Mouse (Mus musculus) embryonic facial prominence, embryonic 15.5 days (tissue): ENCODE results near the gene Lime1. TPM values are rescaled to one million over a fixed set of nuclear protein-coding genes. Genes with fewer than 3 reads are reported as not detected.

Experiments used
- ATAC-seq: fragments of 200-750 bp; cut with Nextera tagmentation; 2 replicates; pipeline ENCODE4 v1.8.0; 2017; ENCODE audit warnings: low read depth, moderate TSS enrichment; ENCODE audit not compliant: insufficient number of reproducible peaks, low FRiP score, low TSS enrichment
- H3K27ac ChIP-seq: fragments of 300-500 bp; sonication (generic); replicated peaks from 2 replicates; pipeline ENCODE4 v1.5.1; 2015; ENCODE audit warnings: mild to moderate bottlenecking, inconsistent platforms
- H3K27me3 ChIP-seq: fragments of 300-500 bp; sonication (generic); 2 replicates; pipeline ENCODE4 v1.6.1; 2015; ENCODE audit warnings: inconsistent platforms
- H3K36me3 ChIP-seq: fragments of 300-500 bp; sonication (generic); 2 replicates; pipeline ENCODE4 v1.6.1; 2015; ENCODE audit warnings: mild to moderate bottlenecking, inconsistent platforms
- H3K4me1 ChIP-seq: fragments of 300-500 bp; sonication (generic); 2 replicates; pipeline ENCODE4 v1.6.1; 2015; ENCODE audit warnings: inconsistent platforms
- H3K4me2 ChIP-seq: fragments of 300-500 bp; sonication (generic); replicated peaks from 2 replicates; pipeline ENCODE4 v1.6.1; 2015; ENCODE audit warnings: mild to moderate bottlenecking, inconsistent platforms
- H3K4me3 ChIP-seq: fragments of 300-500 bp; sonication (generic); replicated peaks from 2 replicates; pipeline ENCODE4 v1.5.1; 2015; ENCODE audit warnings: mild to moderate bottlenecking, inconsistent platforms
- H3K9ac ChIP-seq: fragments of 300-500 bp; sonication (generic); 2 replicates; pipeline ENCODE4 v1.6.1; 2015; ENCODE audit warnings: inconsistent platforms
- H3K9me3 ChIP-seq: fragments of 300-500 bp; sonication (generic); replicated peaks from 2 replicates; pipeline ENCODE4 v1.6.1; 2016; ENCODE audit warnings: inconsistent platforms
- WGBS: fragments of 180-500 bp; shearing (Covaris S2); methylation state at CpG from one replicate; pipeline ENCODE4 v1.1.7; 2015; 5-methylcytosine and 5-hydroxymethylcytosine counted together
- polyA plus RNA-seq: library from polyadenylated mRNA; unstranded; fragments of >200 nt; fragmentation: Nextera tagmentation; extraction: Ambion mirVana; gene quantifications from 2 replicates; pipeline ENCODE4 v1.2.1, GENCODE M21; 2015

The Lime1 gene
- 23.6 and 24.7 TPM in 2 replicates for polyA plus RNA-seq

GRCm38 (mm10) chr2:181379778-181380177 lies at the start of gene Lime1:
Lime1 (plus strand) TSS chr2:181380078.
- Histone ChIP-seq H3K4me3 (no peak within 1 kb of the TSS), H3K27ac (no peak within 1 kb of the TSS), H3K36me3 (peaks cover 59% of the 10 kb centered on the region), H3K4me2 (no peak within 1 kb of the TSS), H3K9me3 (no peaks in the 10 kb centered on the region), H3K9ac (no peak within 1 kb of the TSS), H3K27me3 (no peaks in the 10 kb centered on the region), H3K4me1 (no peaks in the 10 kb centered on the region)
- WGBS, result 94% methylated on average over 12 of the region's 12 CpGs
- ATAC-seq, result no peak

GRCm38 (mm10) chr2:181332542-181332941 lies 47.3 kb upstream of the Lime1 start:
- no peak for ATAC-seq
- H3K36me3 ChIP-seq, result peaks cover 69% of the 10 kb centered on the region
- no peak overlapping the region for H3K9ac ChIP-seq

GRCm38 (mm10) chr2:181334023-181334422 lies 45.9 kb upstream of the Lime1 start:
- Histone ChIP-seq H3K27ac (no peak overlapping the region), H3K4me1 (no peaks in the 10 kb centered on the region), H3K36me3 (peaks cover 67% of the 10 kb centered on the region), H3K9ac (no peak overlapping the region), H3K4me3 (no peak overlapping the region), H3K9me3 (no peaks in the 10 kb centered on the region), H3K27me3 (no peaks in the 10 kb centered on the region), H3K4me2 (no peak overlapping the region)
- WGBS, result 66% methylated on average over 3 of the region's 3 CpGs
- no peak; the same call in 1 of the 2 replicates for ATAC-seq

More at GRCm38 (mm10) chr2:181332542-181332941, 47.3 kb upstream of the Lime1 start:
- H3K4me3 ChIP-seq, result no peak overlapping the region
- no peaks in the 10 kb centered on the region for H3K9me3 ChIP-seq
- no peaks in the 10 kb centered on the region for H3K4me1 ChIP-seq
- H3K27ac ChIP-seq, result no peak overlapping the region
- no peak overlapping the region for H3K4me2 ChIP-seq
- no peaks in the 10 kb centered on the region for H3K27me3 ChIP-seq

- Histone ChIP-seq H3K4me3 (no peak overlapping the region), H3K36me3 (peaks cover 63% of the 10 kb centered on the region), H3K4me2 (no peak overlapping the region), H3K9ac (no peak overlapping the region), H3K4me1 (no peaks in the 10 kb centered on the region), H3K27ac (no peak overlapping the region), H3K27me3 (no peaks in the 10 kb centered on the region), H3K9me3 (no peaks in the 10 kb centered on the region)
- no peak for ATAC-seq
- WGBS, result 80% methylated on average over 4 of the region's 4 CpGs
Observed at GRCm38 (mm10) chr2:181340426-181340825, 39.5 kb upstream of the Lime1 start.

- H3K4me1 ChIP-seq, result no peaks in the 10 kb centered on the region
- H3K4me2 ChIP-seq, result no peak overlapping the region
- no peak overlapping the region for H3K27ac ChIP-seq
- no peak for ATAC-seq
- H3K9ac ChIP-seq, result no peak overlapping the region
- no peak overlapping the region for H3K4me3 ChIP-seq
- no peaks in the 10 kb centered on the region for H3K27me3 ChIP-seq
- WGBS, result 96% methylated on average over 6 of the region's 6 CpGs
- H3K36me3 ChIP-seq, result peaks cover 68% of the 10 kb centered on the region
- H3K9me3 ChIP-seq, result no peaks in the 10 kb centered on the region
Observed at GRCm38 (mm10) chr2:181342766-181343165, 37.1 kb upstream of the Lime1 start.

- Histone ChIP-seq H3K27ac (no peak overlapping the region), H3K9ac (no peak overlapping the region), H3K4me2 (no peak overlapping the region), H3K4me3 (no peak overlapping the region), H3K36me3 (peaks cover 94% of the 10 kb centered on the region), H3K4me1 (no peaks in the 10 kb centered on the region), H3K27me3 (no peaks in the 10 kb centered on the region), H3K9me3 (no peaks in the 10 kb centered on the region)
- 75% methylated on average over 3 of the region's 3 CpGs for WGBS
- no peak for ATAC-seq
Observed at GRCm38 (mm10) chr2:181356780-181357179, 23.1 kb upstream of the Lime1 start.

- peaks cover 33% of the 10 kb centered on the region for H3K4me1 ChIP-seq
- H3K9me3 ChIP-seq, result no peaks in the 10 kb centered on the region
- no peaks in the 10 kb centered on the region for H3K27me3 ChIP-seq
- peaks cover 38% of the 10 kb centered on the region for H3K36me3 ChIP-seq
- 73% methylated on average over 3 of the region's 3 CpGs for WGBS
- H3K4me2 ChIP-seq, result peak overlapping the region; percentile 84
- H3K9ac ChIP-seq, result peak overlapping the region; percentile 91
- peak overlapping the region; percentile 90 for H3K4me3 ChIP-seq
- ATAC-seq, result no peak
- no peak overlapping the region for H3K27ac ChIP-seq
Observed at GRCm38 (mm10) chr2:181363946-181364345, 15.9 kb upstream of the Lime1 start.

GRCm38 (mm10) chr2:181364487-181364859 lies 15.4 kb upstream of the Lime1 start:
- peak overlapping the region; percentile 84 for H3K4me2 ChIP-seq
- no peaks in the 10 kb centered on the region for H3K9me3 ChIP-seq
- peaks cover 33% of the 10 kb centered on the region for H3K4me1 ChIP-seq
- H3K4me3 ChIP-seq, result peak overlapping the region; percentile 90
- H3K27me3 ChIP-seq, result no peaks in the 10 kb centered on the region
- WGBS, result 8% methylated on average over 14 of the region's 14 CpGs
- H3K27ac ChIP-seq, result peak overlapping the region; percentile 93; the same call in 1 of the 2 replicates
- peak overlapping the region; percentile 91 for H3K9ac ChIP-seq
- peaks cover 36% of the 10 kb centered on the region for H3K36me3 ChIP-seq
- no peak for ATAC-seq

GRCm38 (mm10) chr2:181364860-181365596 lies 14.8 kb upstream of the Lime1 start, which contains the start of the genes Zgpat and Arfrp1:
Zgpat (plus strand) TSS chr2:181364928.
Arfrp1 (minus strand) TSS chr2:181365404.
- Histone ChIP-seq H3K4me1 (peaks cover 33% of the 10 kb centered on the region), H3K4me3 (peak within 1 kb of the TSS; percentile 90), H3K4me2 (peak within 1 kb of the TSS; percentile 84), H3K9ac (peak within 1 kb of the TSS; percentile 91), H3K36me3 (peaks cover 36% of the 10 kb centered on the region), H3K9me3 (no peaks in the 10 kb centered on the region), H3K27ac (peak within 1 kb of the TSS; percentile 93), H3K27me3 (no peaks in the 10 kb centered on the region)
- WGBS, result under 1% methylated on average over 71 of the region's 71 CpGs
- ATAC-seq, result peak; percentile 88

- Histone ChIP-seq H3K9ac (peak overlapping the region; percentile 91), H3K9me3 (no peaks in the 10 kb centered on the region), H3K36me3 (peaks cover 35% of the 10 kb centered on the region), H3K4me1 (peaks cover 33% of the 10 kb centered on the region), H3K27me3 (no peaks in the 10 kb centered on the region), H3K4me2 (peak overlapping the region; percentile 84), H3K27ac (peak overlapping the region; percentile 93), H3K4me3 (peak overlapping the region; percentile 90)
- ATAC-seq, result peak; percentile 65
- WGBS, result 0% methylated on average over 20 of the region's 20 CpGs
Observed at GRCm38 (mm10) chr2:181365655-181366075, 14.2 kb upstream of the Lime1 start.

- H3K4me1 ChIP-seq, result peaks cover 22% of the 10 kb centered on the region
- no peak overlapping the region for H3K9ac ChIP-seq
- H3K9me3 ChIP-seq, result no peaks in the 10 kb centered on the region
- H3K27me3 ChIP-seq, result no peaks in the 10 kb centered on the region
- H3K4me3 ChIP-seq, result no peak overlapping the region
- WGBS, result 96% methylated on average over 5 of the region's 5 CpGs
- H3K4me2 ChIP-seq, result no peak overlapping the region
- peaks cover 22% of the 10 kb centered on the region for H3K36me3 ChIP-seq
- no peak for ATAC-seq
- no peak overlapping the region for H3K27ac ChIP-seq
Observed at GRCm38 (mm10) chr2:181370001-181370400, 9.9 kb upstream of the Lime1 start.

GRCm38 (mm10) chr2:181375787-181376186 lies 4.1 kb upstream of the Lime1 start:
- no peak for ATAC-seq
- Histone ChIP-seq H3K27ac (no peak overlapping the region), H3K27me3 (no peaks in the 10 kb centered on the region), H3K9me3 (no peaks in the 10 kb centered on the region), H3K4me3 (no peak overlapping the region), H3K36me3 (peaks cover 32% of the 10 kb centered on the region), H3K9ac (no peak overlapping the region), H3K4me1 (no peaks in the 10 kb centered on the region), H3K4me2 (no peak overlapping the region)
- WGBS, result 92% methylated on average over 2 of the region's 2 CpGs
